Mouse (Mus musculus): ENCODE measurements around the gene Gm20388.

The Gm20388 gene

DNA sequence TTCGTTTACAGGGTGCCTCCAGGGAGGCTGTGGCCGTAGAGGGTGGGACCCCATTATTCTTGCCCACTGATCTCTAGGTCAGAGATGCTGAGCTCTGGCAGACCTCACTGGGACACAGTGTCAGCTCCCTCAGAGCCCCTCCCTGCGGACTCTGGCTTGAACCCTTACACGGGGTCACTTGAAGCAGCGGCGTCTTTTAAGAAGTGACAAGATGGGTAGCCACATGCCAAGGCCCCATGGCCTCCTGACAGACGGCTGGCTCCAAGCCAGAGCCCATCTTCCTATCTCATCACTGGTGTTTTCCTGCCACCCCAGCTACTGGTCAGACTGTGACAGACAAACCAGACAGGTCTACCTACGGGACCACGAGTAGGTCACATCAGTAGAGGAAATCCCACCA is 2288.6 kb downstream of the Gm20388 start:
- peak; percentile 58 for DNase-seq

- peak; percentile 90 for DNase-seq
Measured at GRCm38 (mm10) chr8:122199841-122200240, 2289.2 kb downstream of the Gm20388 start.

GRCm38 (mm10) chr8:122211591-122211990 is 2300.9 kb downstream of the Gm20388 start:
- no peak for DNase-seq

DNA sequence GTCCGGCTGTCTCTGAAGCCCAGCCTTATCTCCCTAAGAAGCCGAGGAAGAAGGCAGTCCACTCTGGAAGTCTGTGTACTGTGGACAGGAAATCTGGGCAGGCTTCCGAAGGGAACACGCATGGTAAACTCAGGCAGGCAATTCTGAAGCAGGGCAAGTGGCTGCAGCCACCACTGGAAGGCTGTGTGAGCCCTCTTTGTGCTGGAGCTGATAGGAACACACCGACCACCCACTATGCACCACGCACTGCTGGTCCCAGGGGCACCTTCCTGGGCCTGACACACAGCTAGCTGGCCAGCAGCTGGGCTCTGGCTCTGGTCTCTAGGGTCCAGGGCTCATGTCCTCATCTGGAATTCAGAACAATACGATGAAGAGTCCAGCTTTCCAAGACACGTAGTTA is 2305.0 kb downstream of the Gm20388 start:
- DNase-seq, result no peak

- DNase-seq, result no peak
Measured at GRCm38 (mm10) chr8:122216433-122216832, 2305.8 kb downstream of the Gm20388 start.

GRCm38 (mm10) chr8:122217456-122218177 is 2307.0 kb downstream of the Gm20388 start:
- no peak for DNase-seq

DNA sequence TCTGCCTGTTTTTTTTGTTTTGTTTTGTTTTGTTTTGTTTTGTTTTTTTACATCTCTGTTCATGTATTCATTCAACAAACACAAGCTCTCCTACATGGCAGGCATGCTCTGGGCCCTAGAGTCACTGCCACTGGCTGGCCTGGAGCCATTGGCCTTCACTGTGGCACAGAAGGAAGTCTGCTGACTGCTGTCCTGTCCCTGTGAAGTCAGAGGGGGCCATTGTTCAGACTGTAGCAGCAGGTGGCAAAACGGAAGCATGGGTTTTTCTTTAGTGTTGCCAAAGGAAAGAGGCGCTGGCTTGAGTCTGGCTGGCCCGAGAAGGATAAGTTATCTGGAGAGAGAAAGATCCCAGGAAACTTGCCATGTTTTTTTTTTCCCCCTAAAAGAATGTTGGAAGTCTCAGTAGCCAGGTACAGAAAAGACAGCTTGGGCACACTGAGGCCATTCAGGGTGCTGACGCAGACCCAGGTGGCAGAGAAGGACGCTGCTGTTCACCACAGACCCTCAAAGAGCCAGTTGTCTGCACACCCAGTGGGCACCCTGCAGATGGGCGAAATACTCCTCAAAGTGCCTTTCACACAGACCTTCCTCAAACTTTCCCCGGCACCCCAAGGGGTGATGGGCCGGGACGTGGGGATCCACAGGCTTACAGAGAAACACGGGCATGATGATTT is 2313.5 kb downstream of the Gm20388 start:
- DNase-seq, result no peak

- no peak for DNase-seq
Measured at GRCm38 (mm10) chr8:122224650-122225022, 2314.0 kb downstream of the Gm20388 start.

GRCm38 (mm10) chr8:122225446-122225845 is 2314.8 kb downstream of the Gm20388 start:
- no peak for DNase-seq

DNA sequence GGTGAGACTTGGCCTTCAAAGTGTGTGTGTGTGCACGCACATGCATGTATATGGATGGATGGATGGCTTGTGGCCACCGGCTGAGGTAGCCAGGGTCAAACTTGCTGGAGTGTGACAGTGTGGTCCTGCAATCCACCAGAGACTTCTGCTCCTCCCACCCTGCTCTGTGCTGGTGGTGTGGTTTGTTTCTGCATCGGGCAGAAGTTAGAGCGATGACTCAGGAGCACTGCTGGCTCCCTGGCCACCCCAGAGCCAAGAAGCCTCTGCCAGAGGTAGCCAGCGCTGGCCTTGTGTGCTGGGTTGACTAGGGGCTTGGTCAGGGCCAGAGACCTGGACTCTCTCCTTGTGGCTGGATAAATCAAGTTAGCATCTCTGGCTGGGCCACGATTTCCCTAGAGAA is 2316.7 kb downstream of the Gm20388 start:
- DNase-seq, result no peak

DNA sequence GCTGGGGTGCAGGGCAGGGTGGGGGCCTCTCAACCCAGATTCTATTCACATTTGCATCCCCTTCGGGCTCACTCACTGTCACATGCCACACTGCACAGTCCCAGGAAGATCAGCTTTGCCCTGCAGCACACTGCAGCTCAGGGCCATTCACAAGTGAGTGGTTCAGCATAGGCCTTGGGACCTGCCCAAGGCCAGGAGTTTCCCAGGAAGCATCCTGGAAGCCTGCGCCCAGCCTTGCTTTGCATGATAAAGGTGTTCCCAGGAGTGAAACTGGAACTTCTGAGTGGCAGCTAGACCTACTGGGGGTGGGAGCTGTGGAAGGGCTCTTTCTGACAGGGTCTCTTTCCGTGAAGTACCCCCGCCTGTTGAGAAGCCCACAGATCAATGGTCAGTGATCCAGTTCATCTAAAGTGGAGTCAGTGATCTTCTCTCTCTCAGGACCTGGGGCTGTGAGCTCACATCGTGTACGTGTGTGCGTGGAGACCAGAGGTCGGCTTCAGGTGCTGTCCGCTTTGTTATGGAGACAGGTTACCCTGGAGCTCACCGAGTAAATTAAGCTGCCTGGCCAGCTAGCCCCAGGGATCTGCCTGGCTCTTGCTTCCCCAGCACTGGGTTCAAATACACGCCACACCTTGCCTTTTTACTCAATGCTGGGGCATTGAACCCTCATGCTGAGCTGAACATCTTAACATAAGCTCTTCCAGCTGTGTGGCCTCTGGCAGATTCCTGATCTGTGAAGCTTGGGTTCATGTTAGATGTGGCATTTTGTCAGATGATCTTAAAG is 2318.3 kb downstream of the Gm20388 start:
- DNase-seq, result no peak

- peak; percentile 39 for DNase-seq
Measured at GRCm38 (mm10) chr8:122229819-122230711, 2319.4 kb downstream of the Gm20388 start.

DNA sequence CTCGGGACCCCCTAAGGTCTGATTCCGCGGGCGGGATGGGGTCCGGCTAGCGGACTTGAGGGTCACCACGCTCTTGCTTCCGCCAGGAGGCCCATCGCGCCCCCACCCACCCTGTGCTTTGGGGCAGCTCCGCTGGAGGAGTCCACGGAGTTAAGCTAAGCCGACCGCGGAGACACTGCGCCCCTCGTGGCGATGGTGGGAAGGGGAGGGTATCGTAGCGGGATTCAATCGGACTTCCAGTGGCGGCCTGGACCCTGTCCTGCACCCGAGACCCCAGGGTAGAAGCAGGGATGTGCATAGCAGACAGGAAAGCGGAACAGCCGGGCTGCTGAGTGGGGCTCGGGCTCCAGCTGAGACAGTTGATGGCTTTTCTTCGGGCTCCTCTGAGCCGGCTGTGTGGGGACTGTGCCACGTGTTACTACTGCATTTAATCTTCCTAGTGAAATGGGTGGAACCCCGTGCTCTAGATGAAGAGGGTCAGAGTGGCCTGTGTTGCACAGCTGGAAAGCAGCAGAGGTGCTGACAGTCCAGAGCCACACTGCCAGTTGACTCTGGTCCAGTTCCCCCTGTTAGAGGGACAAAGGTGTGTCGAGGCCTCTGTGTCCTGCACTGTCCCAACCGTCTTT is 2320.2 kb downstream of the Gm20388 start:
- peak; percentile 78 for DNase-seq

GRCm38 (mm10) chr8:122234055-122234454 is 2323.4 kb downstream of the Gm20388 start:
- DNase-seq, result peak; percentile 48

GRCm38 (mm10) chr8:122236521-122236920 is 2325.9 kb downstream of the Gm20388 start:
- DNase-seq, result no peak

DNA sequence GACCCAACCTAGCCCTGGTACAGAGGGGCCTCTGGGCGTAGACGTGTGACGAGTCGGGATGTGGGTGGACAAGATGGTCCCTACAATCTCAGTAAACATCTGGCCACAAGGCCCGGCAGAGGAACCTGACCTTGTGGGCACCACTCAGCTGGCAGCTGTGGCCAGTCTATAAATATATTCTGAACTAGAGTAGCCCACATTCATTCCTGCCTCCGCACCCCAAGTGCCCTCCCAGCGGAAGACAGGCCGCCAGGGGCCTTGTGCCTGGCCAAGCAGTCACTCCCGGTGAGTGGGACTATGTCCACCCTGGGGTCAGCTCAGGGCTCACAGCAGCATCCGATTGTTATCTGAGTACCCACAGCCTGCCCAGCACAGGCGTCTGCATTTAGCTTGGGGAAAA is 2327.6 kb downstream of the Gm20388 start:
- no peak for DNase-seq

DNA sequence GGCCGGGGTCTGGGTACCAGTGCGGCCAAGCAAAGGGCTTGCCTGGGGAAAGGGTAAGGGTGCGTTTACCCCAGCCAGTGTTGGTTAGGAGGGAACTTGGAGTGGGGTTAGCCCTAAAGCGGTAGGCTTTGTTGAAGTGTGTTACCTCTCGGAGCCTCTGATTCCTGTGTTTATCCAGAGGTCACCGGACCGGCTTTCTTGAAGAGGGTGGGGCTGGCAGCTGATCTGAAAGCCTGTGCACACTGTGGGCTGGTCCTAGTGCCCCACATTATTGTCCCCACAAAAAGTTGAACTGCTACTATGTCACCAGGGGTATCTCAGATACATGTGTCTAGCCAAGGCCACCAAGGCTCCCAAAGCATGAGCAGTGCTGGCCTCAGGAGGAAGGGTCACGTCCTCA is 2328.1 kb downstream of the Gm20388 start:
- DNase-seq, result no peak

GRCm38 (mm10) chr8:122240241-122241026 is 2329.8 kb downstream of the Gm20388 start:
- no peak for DNase-seq

GRCm38 (mm10) chr8:122243310-122243709 is 2332.7 kb downstream of the Gm20388 start:
- DNase-seq, result no peak

GRCm38 (mm10) chr8:122245161-122245560 is 2334.5 kb downstream of the Gm20388 start:
- DNase-seq, result no peak
